Mouse (Mus musculus): Measurements from ENCODE around the gene Unc13b. TPM values are rescaled to one million over a fixed set of nuclear protein-coding genes. Genes with fewer than 3 reads are reported as not detected.

The Unc13b gene
- total RNA-seq, 2 experiments from 2014 or later = 33.9 to 34.9 TPM

DNA sequence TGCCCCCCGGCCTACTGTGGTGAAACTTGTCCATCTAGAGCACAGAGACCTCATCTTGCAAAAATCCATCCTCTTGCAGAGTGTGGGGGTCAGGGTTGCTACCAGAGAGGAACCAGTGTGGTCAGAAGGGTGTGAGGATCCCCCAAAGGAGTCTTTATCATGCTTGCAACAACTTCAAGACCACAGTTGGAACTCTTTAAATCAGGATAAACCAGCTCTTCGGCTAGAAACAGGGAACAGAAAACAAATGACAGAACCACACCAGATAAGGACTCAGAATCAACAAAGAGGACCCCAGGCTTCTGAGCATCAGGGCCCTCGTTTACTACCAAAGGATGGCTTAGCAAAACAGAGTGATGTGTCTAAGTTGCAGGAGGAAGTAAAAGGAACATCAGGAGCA is 157.7 kb downstream of the Unc13b start:
- no peak for DNase-seq (ENCODE audit: low spot score in 2 of 2)

DNA sequence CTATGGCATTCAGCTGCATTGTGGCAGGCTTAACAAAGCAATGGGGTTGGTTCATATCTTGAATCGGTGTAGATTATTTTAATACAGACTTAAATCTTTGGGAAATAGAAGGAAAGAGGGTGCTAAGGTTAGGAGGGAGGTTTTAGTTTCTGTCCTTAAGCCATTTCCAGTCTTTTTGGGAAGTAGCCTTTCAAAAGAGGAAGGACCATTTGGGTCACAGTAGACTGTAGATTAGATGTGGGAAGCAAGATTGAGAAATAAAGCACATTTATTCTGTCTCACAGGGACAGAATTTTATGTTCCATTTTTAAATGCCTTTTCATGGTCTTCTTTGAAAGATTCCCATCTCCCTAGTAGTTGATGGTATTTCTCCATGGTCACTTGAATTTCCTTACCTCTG is 159.2 kb downstream of the Unc13b start:
- DNase-seq (ENCODE audit: low spot score in 2 of 2) = no peak

DNA sequence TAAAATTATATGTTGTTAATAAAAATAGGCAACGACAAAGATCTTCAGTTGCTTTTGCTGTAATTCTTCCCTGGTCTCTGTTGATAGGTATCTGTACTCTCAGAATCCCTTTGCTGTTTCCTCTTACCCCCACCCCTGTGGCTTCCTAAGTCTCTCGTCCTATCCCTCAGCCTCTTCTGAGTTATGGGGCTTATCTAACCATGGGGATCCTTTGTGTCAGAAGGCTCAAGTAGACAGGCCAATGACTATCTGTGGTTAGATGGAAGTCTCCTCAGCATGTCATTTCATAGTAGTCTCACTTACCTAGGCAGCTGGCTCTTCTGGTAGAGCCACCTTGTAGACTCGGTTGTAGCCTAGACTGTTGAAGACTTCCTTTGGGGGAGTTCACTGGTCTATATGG is 173.1 kb downstream of the Unc13b start:
- no peak for DNase-seq (ENCODE audit: low spot score in 2 of 2)

DNA sequence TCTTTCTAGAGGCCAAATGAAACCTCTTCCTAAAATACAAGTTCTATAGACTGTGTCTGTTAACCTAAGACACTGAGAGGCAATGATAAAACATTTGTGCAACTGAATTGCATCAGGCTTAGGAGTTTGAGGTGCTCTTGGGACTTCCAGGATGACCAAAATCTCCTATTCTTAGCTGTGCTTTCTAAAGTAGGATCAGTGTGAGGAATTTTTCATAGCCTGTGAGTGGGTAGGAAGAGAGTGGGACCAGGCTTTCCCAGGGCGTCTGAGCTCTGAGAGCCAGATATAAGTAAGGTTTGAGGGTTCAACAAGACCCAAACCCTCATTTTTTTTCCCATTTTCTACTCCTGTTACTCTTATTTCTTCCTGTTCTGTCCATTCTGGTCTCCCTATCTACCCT is 174.2 kb downstream of the Unc13b start:
- no peak for DNase-seq (ENCODE audit: low spot score in 2 of 2)

DNA sequence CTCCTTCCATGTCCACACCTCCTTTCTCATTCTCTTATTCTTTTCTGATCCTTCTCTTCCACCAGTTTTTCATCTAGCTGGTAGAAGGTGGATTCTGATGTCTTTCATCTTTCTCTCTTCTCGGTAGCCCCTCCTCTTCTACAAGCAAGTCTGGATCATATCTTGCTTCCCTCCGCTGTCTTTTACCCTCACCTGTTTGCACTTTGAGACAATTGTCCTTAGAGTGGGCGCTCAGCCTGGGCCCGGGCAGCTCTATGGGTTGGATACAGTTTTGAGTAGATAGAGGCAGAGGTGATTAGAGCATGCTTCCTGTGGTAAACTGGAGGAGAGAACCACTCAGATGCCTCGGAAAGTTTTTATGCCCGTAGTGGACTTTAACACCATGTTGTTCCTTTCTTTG is 174.7 kb downstream of the Unc13b start:
- DNase-seq (ENCODE audit: low spot score in 2 of 2) = no peak

DNA sequence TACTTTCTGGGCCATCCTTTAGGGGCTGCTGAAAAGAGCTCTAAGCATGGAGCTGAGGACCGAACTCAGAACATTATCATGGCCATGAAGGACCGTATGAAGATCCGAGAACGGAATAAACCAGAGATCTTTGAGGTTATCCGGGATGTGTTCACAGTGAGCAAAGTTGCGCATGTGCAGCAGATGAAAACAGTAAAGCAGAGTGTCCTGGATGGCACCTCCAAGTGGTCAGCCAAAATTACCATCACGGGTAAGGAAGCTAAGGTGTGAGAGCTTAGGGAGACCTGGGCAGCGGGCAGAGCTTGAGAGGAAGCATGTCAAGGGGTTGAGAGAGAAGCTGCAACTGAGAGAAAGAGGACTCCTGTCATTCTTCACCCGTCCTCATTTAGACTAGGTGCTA is 178.1 kb downstream of the Unc13b start:
- no peak for DNase-seq (ENCODE audit: low spot score in 2 of 2)

DNA sequence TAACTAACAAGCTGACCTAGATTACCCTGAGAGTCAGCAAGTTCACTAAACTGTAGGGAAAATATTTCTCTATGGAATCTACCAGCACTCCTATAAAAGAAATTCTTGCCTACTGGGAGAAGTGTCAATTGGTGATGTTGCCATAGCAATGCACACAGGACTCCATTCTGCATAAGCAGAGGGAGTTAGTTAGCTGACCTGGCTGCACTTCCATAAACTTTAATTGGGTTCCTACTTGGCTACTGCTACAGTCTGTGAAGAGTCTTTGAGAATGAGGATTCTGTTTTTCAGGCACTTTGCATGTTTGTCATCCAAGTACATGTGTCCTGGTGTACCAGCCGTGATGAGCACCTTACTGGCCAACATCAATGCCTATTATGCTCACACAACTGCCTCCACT is 182.0 kb downstream of the Unc13b start:
- DNase-seq (ENCODE audit: low spot score in 2 of 2) = no peak

DNA sequence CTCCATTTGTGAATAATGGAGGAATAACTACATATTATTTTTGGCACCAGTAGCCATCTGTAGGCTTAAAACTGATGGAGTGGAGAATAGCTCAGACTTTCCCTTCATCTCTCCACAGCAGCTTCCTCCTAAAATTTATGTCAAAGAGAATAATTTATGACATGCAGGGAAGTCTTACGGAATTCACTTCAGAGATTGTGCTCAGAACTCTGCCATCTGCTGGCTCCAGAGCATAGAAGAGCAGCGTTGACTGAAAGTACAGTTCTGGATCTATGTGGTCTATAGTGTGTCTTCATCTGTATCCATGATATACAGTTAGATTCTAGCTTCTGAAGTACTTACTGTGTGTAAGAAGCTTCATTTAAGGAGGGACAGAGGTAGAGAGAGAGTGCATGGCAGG is 185.3 kb downstream of the Unc13b start:
- DNase-seq (ENCODE audit: low spot score in 2 of 2) = peak in 1 of 2 experiments; percentile 51

DNA sequence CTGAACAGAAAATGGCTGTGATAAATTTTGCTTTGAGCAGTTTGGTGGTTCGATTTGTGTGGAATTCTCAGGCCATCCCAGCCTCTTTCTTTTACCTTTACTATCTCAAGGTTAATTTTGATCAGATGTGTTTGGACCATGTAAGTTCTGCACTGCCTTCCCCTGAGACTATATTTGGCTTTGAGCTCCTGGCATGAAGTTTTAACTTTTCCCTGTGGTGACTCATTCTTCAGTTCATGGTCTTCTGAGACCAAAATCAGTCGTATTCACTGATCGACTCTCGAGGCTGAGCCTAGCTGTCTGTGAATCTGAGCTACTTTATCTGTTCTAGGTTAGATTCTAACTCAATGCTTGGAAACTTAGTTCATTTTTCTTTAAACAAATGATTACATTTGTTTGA is 187.0 kb downstream of the Unc13b start:
- no peak for DNase-seq (ENCODE audit: low spot score in 2 of 2)

DNA sequence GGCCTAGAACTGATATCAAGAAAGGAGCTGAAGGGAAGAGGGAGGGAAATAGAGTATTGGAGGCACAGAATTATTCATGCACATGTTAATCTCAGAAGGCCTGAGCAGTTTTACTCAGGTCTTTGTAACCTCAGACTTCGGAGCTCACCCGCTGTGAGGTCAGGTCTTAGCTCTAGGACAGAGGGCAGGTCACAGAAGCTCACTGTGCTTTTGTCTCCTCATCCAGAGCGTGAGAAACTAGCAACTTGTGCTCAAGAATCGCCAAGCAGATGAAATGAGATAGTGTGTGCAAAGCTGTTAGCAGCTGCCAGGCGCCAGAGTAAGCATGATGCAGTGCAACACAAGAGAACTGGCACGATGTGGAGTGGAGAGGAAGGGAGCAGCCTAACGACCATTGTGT is 189.3 kb downstream of the Unc13b start:
- no peak for DNase-seq (ENCODE audit: low spot score in 2 of 2)

DNA sequence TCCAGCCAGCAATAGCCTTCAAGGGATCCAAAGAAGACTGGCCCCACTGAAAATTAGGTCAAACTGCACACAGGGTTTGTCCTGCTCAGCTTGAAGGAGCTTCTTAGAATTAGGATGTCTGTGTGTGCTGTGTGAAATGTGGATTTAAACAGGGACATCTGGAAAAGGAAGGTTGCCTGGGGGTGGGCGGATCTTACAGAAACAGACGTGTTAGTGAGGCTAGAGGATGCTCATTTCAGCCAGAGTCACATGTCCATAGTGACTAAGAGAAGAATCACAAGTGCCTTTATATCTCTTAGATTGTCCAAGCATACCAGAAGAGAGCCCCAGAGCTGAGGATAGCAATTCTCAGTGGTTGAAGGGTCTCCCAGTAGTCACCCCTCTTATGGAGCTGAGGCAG is 190.2 kb downstream of the Unc13b start:
- DNase-seq (ENCODE audit: low spot score in 2 of 2) = no peak

DNA sequence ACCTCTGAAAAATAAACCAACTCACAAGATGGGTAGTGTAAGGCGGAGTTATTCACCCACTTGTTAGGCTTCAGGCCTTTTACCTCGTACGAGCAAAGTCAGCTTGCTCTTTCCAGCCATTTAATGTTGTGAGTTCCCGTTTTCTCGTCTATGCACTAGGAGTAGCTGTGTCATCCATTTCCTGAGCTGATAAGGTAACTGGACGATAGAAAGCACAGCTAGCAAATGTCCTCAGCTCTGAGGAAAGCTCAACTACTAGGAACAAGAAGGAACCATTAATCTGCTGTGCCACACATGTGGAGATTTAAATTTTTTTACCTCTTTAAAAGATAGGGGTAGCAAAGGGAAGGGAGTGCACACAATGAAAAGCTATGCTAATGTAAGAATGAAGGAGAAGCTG is 192.5 kb downstream of the Unc13b start:
- DNase-seq (ENCODE audit: low spot score in 2 of 2) = no peak

DNA sequence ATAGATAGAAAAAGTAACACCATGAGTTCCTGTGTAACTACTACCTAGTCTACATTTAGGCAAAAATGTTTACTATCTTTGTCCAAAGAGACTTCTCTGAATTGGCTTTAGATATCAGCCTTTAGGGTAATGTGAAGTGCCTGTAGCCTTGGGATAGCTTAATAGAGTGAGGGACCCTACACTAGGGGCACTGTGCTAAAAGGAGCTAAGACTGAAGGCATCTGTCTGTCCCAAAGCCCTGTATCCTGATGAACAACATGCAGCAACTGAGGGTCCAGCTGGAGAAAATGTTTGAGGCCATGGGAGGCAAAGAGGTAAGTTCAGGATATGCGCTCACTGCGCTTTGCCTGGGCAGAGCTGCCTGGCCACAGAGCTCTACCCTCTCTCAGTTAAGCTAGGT is 198.3 kb downstream of the Unc13b start:
- no peak for DNase-seq (ENCODE audit: low spot score in 2 of 2)

DNA sequence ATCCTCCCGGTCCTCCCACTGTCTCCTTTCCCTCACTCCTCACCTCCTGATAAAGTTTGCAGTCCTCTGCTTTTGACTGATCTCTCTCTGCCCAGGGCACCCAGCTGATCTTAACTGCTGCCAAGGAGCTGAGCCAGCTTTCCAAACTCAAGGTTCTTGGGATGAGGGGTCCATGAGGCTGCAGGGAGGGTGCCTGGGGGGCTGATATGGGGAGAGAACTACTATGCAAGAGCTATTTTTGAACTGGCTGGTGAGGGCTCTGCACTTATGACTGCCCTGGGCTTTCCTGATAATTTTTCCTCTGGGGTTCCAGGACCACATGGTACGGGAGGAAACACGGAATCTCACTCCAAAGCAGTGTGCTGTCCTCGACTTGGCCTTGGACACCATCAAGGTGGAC is 199.8 kb downstream of the Unc13b start:
- DNase-seq (ENCODE audit: low spot score in 2 of 2) = no peak

DNA sequence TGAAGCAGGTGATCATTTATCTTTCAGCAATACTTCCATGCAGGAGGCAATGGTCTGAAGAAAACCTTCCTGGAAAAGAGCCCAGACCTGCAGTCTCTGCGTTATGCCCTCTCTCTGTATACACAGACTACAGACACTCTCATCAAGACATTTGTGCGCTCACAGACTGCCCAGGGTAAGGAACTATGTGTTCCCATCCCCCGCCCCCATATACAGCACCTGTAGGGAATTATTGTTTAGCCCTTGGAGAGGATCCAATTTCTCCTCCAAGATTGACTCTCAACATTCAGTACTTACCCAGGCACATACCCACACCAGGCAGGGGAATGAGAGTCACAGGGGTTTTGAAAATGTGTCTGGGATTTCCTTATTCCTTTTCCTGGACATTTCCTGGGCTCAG is 200.7 kb downstream of the Unc13b start:
- no peak for DNase-seq (ENCODE audit: low spot score in 2 of 2)

DNA sequence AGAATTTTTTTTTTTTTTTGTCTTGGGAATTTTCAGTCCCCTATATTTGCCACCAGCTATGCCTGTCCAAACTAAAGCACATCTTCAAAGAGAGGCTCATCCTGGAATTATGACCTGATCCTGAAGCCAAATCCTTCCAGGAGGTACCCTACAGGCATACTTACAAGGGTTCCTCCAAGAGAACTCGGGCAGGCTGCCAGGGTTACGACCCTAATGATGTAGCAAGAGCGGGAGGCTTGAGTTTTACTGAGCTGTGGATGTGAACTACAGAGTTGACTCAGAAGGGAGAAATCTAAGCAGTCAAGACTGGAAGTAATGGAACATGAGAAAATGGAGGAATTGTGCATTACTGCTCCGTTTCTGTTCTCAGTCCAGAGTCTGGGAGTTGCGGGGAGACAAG is 201.3 kb downstream of the Unc13b start:
- DNase-seq (ENCODE audit: low spot score in 2 of 2) = no peak

DNA sequence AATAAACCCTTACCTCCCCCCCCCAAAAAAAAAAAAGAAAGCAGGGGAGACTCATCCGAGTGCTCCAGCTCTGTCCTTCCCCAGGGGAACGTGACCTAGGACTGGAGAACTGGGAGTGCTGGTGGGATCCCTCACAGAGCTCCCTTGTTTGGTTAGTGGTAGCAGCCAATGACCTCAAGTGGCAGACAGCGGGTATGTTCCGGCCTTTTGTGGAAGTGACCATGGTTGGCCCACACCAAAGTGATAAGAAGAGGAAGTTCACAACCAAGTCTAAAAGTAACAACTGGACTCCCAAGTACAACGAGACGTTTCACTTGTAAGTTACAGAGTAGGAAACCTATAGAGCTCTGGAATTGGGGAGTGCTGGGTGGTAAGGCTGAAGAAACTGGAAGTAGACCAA is 204.1 kb downstream of the Unc13b start:
- no peak for DNase-seq (ENCODE audit: low spot score in 2 of 2)

DNA sequence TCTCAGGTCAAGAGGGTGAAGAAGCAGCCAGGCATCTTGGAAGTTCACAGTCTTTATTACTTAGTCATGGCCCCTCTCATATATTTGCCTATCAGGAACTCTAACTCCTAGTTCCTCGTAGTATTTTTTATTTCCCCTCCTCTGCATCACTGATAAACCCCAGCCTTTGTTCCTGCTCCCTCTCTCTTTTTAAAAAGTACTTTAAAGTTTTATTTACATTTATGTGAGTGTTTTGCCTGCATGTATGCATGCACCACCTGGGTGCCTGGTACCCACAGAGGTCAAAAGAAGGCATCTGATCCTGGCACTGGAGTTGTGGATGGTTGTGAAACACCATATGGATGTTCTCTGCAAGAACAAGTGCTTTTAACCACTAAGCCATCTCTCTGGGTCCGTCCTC is 207.4 kb downstream of the Unc13b start:
- no peak for DNase-seq (ENCODE audit: low spot score in 2 of 2)

DNA sequence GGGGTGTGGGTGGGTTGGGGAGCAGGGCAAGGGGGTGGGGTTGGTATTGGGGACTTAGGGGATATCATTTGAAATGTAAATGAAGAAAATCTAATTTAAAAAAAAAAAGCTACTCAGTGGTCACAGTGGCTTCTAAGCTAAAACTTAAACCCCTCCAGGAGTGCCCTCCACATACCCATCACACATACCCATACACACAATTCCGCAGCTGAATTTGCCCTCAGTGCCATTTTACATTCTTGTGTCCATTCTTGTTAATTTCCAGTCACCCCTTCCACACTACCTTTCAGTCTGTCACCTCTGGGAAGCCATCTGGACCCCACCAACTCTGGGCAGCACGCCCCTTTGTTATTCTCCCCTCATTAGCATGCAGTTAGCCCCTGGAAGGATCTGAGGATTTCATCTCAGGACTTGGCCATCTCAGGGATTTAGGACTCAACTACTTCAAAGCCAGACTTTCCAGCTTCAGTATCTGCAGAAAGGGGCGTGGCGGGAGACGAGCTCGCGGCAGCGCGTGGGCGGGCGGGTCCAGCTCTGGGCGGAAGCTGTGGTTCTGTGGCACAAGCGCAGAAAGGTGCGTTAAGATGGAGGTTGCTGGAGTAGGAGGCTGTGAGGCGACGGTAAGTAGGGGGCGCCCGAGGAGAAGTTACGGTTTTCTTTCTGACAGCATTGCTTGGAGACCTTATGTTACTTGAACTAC is 208.0 kb downstream of the Unc13b start, which contains the start of gene Atp8b5:
Gene Atp8b5 (plus strand): TSS at position 537 of the 700 bp plus-strand sequence.
- DNase-seq (ENCODE audit: low spot score in 2 of 2) = peak; percentile 70 to 88

DNA sequence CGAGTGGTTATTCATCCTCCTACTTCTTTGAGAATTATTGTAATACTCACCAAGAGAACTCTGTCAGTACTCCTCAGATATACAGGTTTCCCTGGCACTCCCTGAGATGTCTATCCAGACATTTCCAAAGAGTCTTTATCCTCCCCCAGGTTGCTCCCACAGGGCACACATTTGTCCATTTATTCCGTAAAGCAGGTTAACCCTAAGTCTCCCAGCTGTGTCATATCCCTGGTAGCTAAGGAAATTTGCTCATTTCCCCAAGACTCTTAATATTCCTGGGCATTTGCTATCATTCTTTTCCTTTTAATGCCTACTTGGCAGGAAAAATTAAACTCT is 208.5 kb downstream of the Unc13b start:
- no peak for DNase-seq (ENCODE audit: low spot score in 2 of 2)

DNA sequence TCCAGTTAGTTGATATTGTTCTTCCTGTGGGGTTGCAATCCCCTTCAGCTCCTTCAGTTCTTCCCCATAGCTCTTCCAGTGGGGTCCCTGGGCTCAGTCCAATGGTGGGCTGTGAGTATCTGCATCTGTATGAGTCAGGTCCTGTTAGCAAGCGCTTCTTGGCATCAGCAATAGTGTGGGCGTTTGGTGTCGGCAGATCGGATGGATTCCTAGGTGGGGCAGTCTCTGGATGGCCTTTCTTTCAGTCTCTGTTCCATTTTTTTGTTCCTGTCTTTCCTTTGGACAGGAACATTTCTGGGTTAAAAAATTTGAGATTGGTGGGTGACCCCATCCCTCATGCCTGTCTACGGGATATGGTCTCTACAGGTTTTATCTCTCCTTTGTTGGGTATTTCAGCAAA is 226.7 kb downstream of the Unc13b start:
- no peak for DNase-seq (ENCODE audit: low spot score in 2 of 2)

DNA sequence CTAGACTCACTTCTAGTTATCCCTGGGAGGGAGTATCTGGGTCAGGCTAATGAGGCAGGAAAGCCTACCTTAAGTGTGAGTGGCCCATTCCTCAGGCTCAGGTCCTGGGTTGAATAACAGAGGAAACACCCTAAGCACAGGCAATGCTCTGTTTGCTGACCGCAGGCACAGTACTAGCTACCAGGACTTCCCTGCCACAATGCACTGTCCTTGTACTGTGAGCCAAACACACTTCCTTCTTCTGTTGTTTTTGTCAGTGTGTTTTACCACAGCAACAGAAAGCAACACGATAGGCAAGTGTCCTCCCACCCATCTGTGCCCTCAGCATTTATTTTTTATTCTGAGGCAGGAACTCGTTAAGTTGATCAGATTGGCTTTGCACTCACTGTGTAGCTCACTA is 228.6 kb downstream of the Unc13b start:
- DNase-seq (ENCODE audit: low spot score in 2 of 2) = no peak

DNA sequence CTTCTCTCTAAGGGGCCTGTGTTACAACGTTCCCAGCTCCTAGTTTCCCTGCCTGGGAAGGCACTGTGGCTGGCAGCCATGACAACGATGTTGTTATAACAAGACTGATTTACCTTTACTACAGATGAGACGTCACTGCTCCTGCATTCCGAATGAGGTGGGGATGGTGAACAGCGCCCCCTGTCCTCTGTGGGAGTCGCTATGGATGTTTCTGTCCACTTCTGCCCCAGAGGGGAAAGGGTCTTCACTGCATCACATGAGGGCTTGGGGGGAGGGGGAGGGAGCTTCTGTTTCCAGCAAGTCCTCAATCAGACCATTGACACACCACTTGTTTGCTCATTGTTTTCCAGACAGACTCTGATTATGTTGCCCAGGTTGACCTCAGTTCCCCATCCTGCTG is 235.2 kb downstream of the Unc13b start:
- peak in 1 of 2 experiments; percentile 2 for DNase-seq (ENCODE audit: low spot score in 2 of 2)
